Mouse (Mus musculus) heart, postnatal 25 days (tissue): ENCODE results near the gene Kat8. TPM values are rescaled to one million over a fixed set of nuclear protein-coding genes. Genes with fewer than 3 reads are reported as not detected.
A peak's percentile ranks its signal among the peaks of the same experiment; 100 is the strongest.

Experiments
- DNase-seq: peaks from one replicate; pipeline ENCODE4 v3.0.0; 2022; ENCODE audit warnings: low spot score
- intact Hi-C: fragments of 180-260 bp; cut with DNase I; formaldehyde crosslinking; loops from one replicate; pipeline ENCODE4 v1.15.1; 2025
- total RNA-seq, 2 experiments: library from RNA; stranded (reverse); gene quantifications; 2 replicates each; pipeline ENCODE4 v1.2.3; 2021

The Kat8 gene
- total RNA-seq, 2 experiments from 2014 or later: 12.3 to 13.5 TPM

- DNase-seq: peak; percentile 75
- intact Hi-C loops: no loop called here
Observed at GRCm38 (mm10) chr7:127967922-127968828, 55.9 kb downstream of the Kat8 start.

GRCm38 (mm10) chr7:127974413-127974930 is 62.2 kb downstream of the Kat8 start:
- DNase-seq: no peak
- intact Hi-C loops: loop anchor here (2.0 kb wide), 1 partner anchor 14 kb away; no protein-coding TSS in a partner anchor

Other genes starting within 250 kb of the Kat8 start
- 10 to 100 TPM; 36.6 to 41.5 TPM for gene Bcl7c, start 203.6 kb upstream of the Kat8 start, total RNA-seq
- 1 to 10 TPM; 7.1 to 9.3 TPM for gene Ctf1, start 199.8 kb upstream of the Kat8 start, total RNA-seq
- not detected for gene Ctf2, start 180.3 kb upstream of the Kat8 start, total RNA-seq
- gene Fbxl19, start 168.0 kb upstream of the Kat8 start, total RNA-seq: 1 to 10 TPM; 3.0 to 4.2 TPM
- 10 to 100 TPM; 16.5 to 19.4 TPM for gene Orai3, start 142.7 kb upstream of the Kat8 start, total RNA-seq
- gene Setd1a, start 135.8 kb upstream of the Kat8 start, total RNA-seq: 10 to 100 TPM; 18.8 to 21.1 TPM
- gene Gm49388, start 126.9 kb upstream of the Kat8 start, total RNA-seq: 1 to 10 TPM; 2.0 to 3.6 TPM
- gene Hsd3b7, start 111.9 kb upstream of the Kat8 start, total RNA-seq: 10 to 100 TPM; 15.4 to 16.0 TPM
- gene Stx4a, start 88.2 kb upstream of the Kat8 start, total RNA-seq: 10 to 100 TPM; 61.4 to 68.7 TPM
- under 1 TPM; 0.39 to 0.42 TPM for gene Stx1b, start 88.0 kb upstream of the Kat8 start, total RNA-seq
- 10 to 100 TPM; 17.2 to 18.4 TPM for gene Zfp646, start 36.3 kb upstream of the Kat8 start, total RNA-seq
- gene Zfp668, start 35.7 kb upstream of the Kat8 start, total RNA-seq: 1 to 10 TPM; 3.4 to 4.7 TPM
- 1 to 10 TPM in 1 of 2 experiments, under 1 TPM in 1; 0.99 to 1.3 TPM for gene Prss53, start 21.5 kb upstream of the Kat8 start, total RNA-seq
- gene Gm21974, start 17.1 kb upstream of the Kat8 start, total RNA-seq: not detected
- 10 to 100 TPM; 15.2 to 22.0 TPM for gene Vkorc1, start 16.9 kb upstream of the Kat8 start, total RNA-seq
- gene Bckdk, start 8.4 kb upstream of the Kat8 start, total RNA-seq: 100 to 1,000 TPM in 1 of 2 experiments, 10 to 100 TPM in 1; 98.8 to 104 TPM
- gene Prss8, start 17.6 kb downstream of the Kat8 start, total RNA-seq: not detected
- 1 to 10 TPM; 7.5 to 8.1 TPM for gene Prss36, start 34.2 kb downstream of the Kat8 start, total RNA-seq
- 100 to 1,000 TPM; 139 to 171 TPM for gene Fus, start 54.9 kb downstream of the Kat8 start, total RNA-seq
- 10 to 100 TPM; 10.3 to 10.9 TPM for gene Pycard, start 81.4 kb downstream of the Kat8 start, total RNA-seq
- gene Trim72, start 91.4 kb downstream of the Kat8 start, total RNA-seq: 100 to 1,000 TPM; 301 to 325 TPM
- 1 to 10 TPM; 4.6 to 5.1 TPM for gene Itgam, start 150.1 kb downstream of the Kat8 start, total RNA-seq
- gene Gm49368, start 150.2 kb downstream of the Kat8 start, total RNA-seq: not detected
- gene Itgax, start 217.0 kb downstream of the Kat8 start, total RNA-seq: under 1 TPM; 0.17 to 0.26 TPM
- gene Itgad, start 241.9 kb downstream of the Kat8 start, total RNA-seq: not detected